Mouse (Mus musculus): ENCODE results near the gene Hist1h2bp. TPM values are rescaled to one million over a fixed set of nuclear protein-coding genes. Genes with fewer than 3 reads are reported as not detected.
"Not testable (repeated sequence)": the region's sequence is repeated elsewhere in the genome, so short reads cannot be mapped to it uniquely, and the experiment has no call there.

Hist1h2bp gene
- polyA plus RNA-seq, 1 experiment = 1.7 TPM

DNA sequence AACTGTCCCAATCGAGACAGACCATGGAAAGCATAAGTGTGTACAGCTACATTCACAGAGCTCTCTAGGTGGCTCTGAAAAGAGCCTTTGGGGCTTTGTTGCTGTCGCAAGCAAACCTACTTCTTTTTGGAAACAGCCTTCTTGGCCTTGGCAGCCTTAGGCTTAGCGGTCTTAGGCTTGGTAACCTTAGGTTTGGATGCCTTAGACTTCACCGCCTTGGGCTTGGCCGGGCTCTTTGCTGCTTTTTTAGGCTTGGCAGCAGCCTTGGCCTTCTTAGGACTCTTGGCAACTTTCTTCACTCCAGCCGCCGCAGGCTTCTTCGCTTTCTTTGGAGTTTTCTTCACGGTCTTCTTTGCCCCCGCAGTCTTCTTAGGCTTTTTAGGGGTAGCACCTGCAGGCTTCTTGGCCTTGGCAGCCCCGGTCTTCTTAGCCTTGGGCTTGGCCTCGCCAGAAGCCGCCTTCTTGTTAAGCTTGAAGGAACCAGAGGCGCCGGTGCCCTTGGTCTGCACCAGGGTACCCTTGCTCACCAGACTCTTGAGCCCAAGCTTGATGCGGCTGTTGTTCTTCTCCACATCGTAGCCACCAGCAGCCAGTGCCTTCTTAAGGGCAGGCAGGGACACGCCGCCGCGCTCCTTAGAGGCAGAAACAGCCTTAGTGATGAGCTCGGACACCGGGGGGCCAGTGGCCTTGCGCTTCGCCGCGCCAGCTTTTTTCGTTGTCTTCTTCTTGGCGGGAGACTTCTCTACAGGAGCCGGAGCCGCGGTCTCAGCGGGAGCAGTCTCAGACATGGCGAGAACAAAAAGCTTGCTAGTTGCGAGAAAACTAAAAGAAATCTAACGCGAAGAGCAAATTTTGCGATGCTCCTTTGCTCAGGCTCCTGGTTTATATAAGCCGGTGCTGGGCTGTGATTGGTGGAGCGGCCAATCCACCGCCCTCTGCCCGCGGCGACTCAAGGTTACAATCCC, 7.2 kb upstream of the Hist1h2bp start, which contains the start of gene Hist1h1b:
Gene Hist1h1b, minus strand, starts transcription at position 859 of the 965 bp plus-strand sequence.
- under 1% methylated on average over 44 of the region's 44 CpGs for WGBS
- H3K36me3 ChIP-seq (ENCODE audit: control insufficient read depth, insufficient read depth, low read length) = no peaks in the 10 kb centered on the region

DNA sequence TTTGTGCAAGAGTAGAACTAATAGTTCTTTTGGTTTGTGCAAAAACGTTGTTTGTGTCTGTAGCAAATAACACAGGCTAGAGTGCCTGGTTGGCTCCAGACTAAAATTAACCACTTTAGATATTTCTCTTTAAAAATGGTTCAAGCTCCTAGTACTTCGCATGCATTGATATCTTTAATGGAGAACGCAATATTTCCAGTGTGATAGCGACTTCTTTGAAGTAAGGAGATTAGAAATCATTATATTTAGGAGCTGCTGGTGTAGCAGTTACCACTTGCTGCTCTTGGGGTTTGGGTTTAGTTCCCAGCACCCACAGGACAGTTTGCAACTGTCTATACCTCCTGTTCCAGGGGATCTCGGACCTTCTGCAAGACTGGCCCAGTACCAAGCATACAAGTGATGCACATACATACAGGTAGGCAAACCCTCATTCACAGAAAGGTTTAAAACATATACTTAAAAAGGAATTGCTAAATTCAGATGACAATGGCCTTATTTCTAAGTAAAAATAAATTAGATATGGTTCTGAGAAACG, 6.2 kb upstream of the Hist1h2bp start:
- WGBS = 49% methylated on average over 6 of the region's 6 CpGs
- Histone ChIP-seq H3K36me3 (ENCODE audit: control insufficient read depth, insufficient read depth, low read length) (no peaks in the 10 kb centered on the region), H3K4me1 (ENCODE audit: control insufficient read depth, insufficient read depth, insufficient read length) (no peaks in the 10 kb centered on the region; the same call in 1 of the 2 replicates), H3K27ac (ENCODE audit: insufficient read depth, low read length) (peak overlapping the region; percentile 57; the same call in 1 of the 2 replicates), H3K27me3 (ENCODE audit: control insufficient read depth, insufficient read depth, low read length) (no peaks in the 10 kb centered on the region), H3K4me3 (ENCODE audit: extremely low read depth, insufficient read depth, insufficient read length) (no peak overlapping the region; the same call in 1 of the 2 replicates)
- DNase-seq (ENCODE audit: low read depth in 1 of 2, low spot score in 2 of 2) = no peak
- TF ChIP-seq POLR2A (IDR thresholded peaks at IDR 0.05; ENCODE audit: low read depth, low read length) (no peak), CTCF (IDR thresholded peaks at IDR 0.05; ENCODE audit: extremely low read depth, insufficient read depth, insufficient read length, insufficient replicate concordance) (no peak)

More for the DNA sequence above, 7.2 kb upstream of the Hist1h2bp start, which contains the start of gene Hist1h1b:
- Histone ChIP-seq H3K27ac (ENCODE audit: insufficient read depth, low read length) (peak within 1 kb of the TSS; percentile 80), H3K27me3 (ENCODE audit: control insufficient read depth, insufficient read depth, low read length) (no peaks in the 10 kb centered on the region), H3K4me1 (ENCODE audit: control insufficient read depth, insufficient read depth, insufficient read length) (no peaks in the 10 kb centered on the region; the same call in 1 of the 2 replicates), H3K4me3 (ENCODE audit: extremely low read depth, insufficient read depth, insufficient read length) (peak within 1 kb of the TSS; percentile 69)
- DNase-seq (ENCODE audit: low read depth in 1 of 2, low spot score in 2 of 2) = peak in 1 of 2 experiments; percentile 53
- TF ChIP-seq CTCF (IDR thresholded peaks at IDR 0.05; ENCODE audit: extremely low read depth, insufficient read depth, insufficient read length, insufficient replicate concordance) (no peak), POLR2A (IDR thresholded peaks at IDR 0.05; ENCODE audit: low read depth, low read length) (no peak; the same call in 1 of the 2 replicates)

DNA sequence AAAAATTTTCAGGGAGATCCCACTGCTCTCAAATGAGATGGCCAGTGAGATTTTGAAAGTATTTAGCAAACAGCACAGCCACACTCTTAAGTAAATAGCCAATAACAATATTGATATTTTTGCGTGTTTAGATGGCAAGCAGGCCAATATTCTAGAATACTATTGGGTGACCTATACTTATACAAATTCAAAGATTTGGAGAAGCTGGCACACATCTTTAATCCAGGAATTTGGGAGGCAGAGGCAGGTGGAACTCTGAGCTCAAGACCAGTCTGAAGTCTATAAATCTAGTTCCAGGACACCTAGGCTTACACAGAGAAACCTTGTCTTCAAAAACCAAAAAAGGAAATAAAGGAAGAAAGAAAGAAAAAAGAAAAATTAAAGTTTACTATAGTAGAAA, 5.6 kb upstream of the Hist1h2bp start:
- 94% methylated on average over 1 of the region's 1 CpGs for WGBS
- TF ChIP-seq CTCF (IDR thresholded peaks at IDR 0.05; ENCODE audit: extremely low read depth, insufficient read depth, insufficient read length, insufficient replicate concordance) (no peak), POLR2A (IDR thresholded peaks at IDR 0.05; ENCODE audit: low read depth, low read length) (no peak)
- Histone ChIP-seq H3K4me1 (ENCODE audit: control insufficient read depth, insufficient read depth, insufficient read length) (no peaks in the 10 kb centered on the region; the same call in 1 of the 2 replicates), H3K36me3 (ENCODE audit: control insufficient read depth, insufficient read depth, low read length) (no peaks in the 10 kb centered on the region), H3K27me3 (ENCODE audit: control insufficient read depth, insufficient read depth, low read length) (no peaks in the 10 kb centered on the region), H3K4me3 (ENCODE audit: extremely low read depth, insufficient read depth, insufficient read length) (no peak overlapping the region), H3K27ac (ENCODE audit: insufficient read depth, low read length) (no peak overlapping the region)
- DNase-seq (ENCODE audit: low read depth in 1 of 2, low spot score in 2 of 2) = no peak

DNA sequence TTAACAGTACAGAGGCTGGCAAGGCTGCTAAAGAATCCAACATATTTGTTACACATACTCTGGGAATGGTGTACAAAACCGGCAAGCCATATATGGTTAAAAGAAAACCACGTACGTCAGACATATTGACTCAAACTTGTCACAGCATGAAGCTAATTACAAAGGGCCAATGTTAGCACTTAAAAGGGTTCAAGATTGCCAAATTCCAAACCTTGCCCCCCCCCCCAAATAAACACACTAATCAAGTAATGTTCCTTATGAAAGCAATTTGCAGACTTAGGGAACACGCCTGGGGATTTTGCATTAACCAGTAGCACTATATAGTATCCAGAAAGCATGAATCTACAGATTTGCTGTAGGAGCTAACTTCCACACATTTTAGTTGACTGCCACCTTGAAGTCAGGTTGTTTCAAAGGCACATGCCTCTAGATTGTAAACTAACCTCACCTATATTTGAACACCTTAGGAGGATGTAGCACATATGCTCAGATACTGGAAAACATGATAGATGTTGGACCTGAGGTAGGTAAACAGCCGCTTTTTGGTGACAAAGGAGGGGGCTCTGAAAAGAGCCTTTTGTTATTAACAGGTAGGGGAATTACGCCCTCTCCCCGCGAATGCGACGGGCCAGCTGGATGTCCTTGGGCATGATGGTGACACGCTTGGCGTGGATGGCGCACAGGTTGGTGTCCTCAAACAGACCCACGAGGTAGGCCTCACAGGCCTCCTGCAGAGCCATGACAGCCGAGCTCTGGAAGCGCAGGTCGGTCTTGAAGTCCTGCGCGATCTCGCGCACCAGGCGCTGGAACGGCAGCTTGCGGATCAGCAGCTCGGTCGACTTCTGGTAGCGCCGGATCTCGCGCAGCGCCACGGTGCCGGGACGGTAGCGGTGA, 4.7 kb upstream of the Hist1h2bp start:
- H3K36me3 ChIP-seq (ENCODE audit: control insufficient read depth, insufficient read depth, low read length); H3K27me3 ChIP-seq (ENCODE audit: control insufficient read depth, insufficient read depth, low read length); DNase-seq (ENCODE audit: low read depth in 1 of 2, low spot score in 2 of 2); H3K4me1 ChIP-seq (ENCODE audit: control insufficient read depth, insufficient read depth, insufficient read length): not testable (repeated sequence)
- 2% methylated on average over 14 of the region's 35 CpGs for WGBS
- peak overlapping the region; percentile 42 for H3K4me3 ChIP-seq (ENCODE audit: extremely low read depth, insufficient read depth, insufficient read length)
- H3K27ac ChIP-seq (ENCODE audit: insufficient read depth, low read length) = peak overlapping the region; percentile 88

DNA sequence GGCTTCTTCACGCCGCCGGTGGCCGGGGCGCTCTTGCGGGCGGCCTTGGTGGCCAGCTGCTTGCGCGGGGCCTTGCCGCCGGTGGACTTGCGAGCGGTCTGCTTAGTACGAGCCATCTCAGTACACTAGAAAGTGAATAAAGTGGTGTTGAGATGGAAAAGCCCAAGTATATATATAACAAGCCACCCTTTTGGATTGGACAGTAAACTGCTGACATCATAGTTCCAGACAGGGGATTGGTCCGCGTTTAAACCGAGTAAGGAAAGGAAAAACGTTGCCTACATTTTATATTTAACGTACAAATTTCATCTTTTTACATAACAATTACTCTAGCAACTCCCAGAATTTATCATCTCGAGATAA, 4.0 kb upstream of the Hist1h2bp start, which contains the start of gene Hist1h3i:
Gene Hist1h3i, minus strand, starts transcription at position 116 of the 363 bp plus-strand sequence.
- Histone ChIP-seq H3K4me1 (ENCODE audit: control insufficient read depth, insufficient read depth, insufficient read length) (no peaks in the 10 kb centered on the region; the same call in 1 of the 2 replicates), H3K4me3 (ENCODE audit: extremely low read depth, insufficient read depth, insufficient read length) (peak within 1 kb of the TSS; percentile 51), H3K27me3 (ENCODE audit: control insufficient read depth, insufficient read depth, low read length) (no peaks in the 10 kb centered on the region), H3K27ac (ENCODE audit: insufficient read depth, low read length) (peak within 1 kb of the TSS; percentile 88), H3K36me3 (ENCODE audit: control insufficient read depth, insufficient read depth, low read length) (no peaks in the 10 kb centered on the region)
- peak; percentile 21 to 83 for DNase-seq (ENCODE audit: low read depth in 1 of 2, low spot score in 2 of 2)
- TF ChIP-seq POLR2A (IDR thresholded peaks at IDR 0.05; ENCODE audit: low read depth, low read length) (peak; percentile 38), CTCF (IDR thresholded peaks at IDR 0.05; ENCODE audit: extremely low read depth, insufficient read depth, insufficient read length, insufficient replicate concordance) (no peak)
- under 1% methylated on average over 16 of the region's 20 CpGs for WGBS

DNA sequence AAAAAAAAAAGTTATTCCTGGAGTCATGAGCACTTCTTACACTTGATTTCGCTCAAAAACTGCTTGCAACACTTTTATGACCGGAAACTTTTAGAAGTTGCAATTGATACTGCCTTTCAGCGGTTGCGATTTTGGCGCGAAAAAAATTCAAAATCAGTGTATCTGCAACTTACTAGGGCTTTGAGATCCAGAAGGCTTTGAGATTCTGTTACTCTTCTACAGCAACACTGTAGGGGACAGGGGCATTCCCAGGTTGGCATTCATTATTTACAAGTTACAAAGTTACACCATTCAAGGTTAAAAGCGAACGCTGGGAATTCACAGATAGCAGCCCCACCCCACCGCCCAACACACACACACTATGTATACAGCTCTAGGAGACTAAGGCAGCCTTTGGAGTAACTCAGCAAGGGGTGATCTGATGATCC, 3.5 kb upstream of the Hist1h2bp start:
- whole genome bisulfite sequencing = 11% methylated on average over 9 of the region's 9 CpGs
- TF ChIP-seq POLR2A (IDR thresholded peaks at IDR 0.05; ENCODE audit: low read depth, low read length) (no peak), CTCF (IDR thresholded peaks at IDR 0.05; ENCODE audit: extremely low read depth, insufficient read depth, insufficient read length, insufficient replicate concordance) (no peak)
- DNase-seq (ENCODE audit: low read depth in 1 of 2, low spot score in 2 of 2) = peak in 1 of 2 experiments; percentile 10
- Histone ChIP-seq H3K4me3 (ENCODE audit: extremely low read depth, insufficient read depth, insufficient read length) (peak overlapping the region; percentile 29; the same call in 1 of the 2 replicates), H3K4me1 (ENCODE audit: control insufficient read depth, insufficient read depth, insufficient read length) (no peaks in the 10 kb centered on the region; the same call in 1 of the 2 replicates), H3K36me3 (ENCODE audit: control insufficient read depth, insufficient read depth, low read length) (no peaks in the 10 kb centered on the region), H3K27me3 (ENCODE audit: control insufficient read depth, insufficient read depth, low read length) (no peaks in the 10 kb centered on the region), H3K27ac (ENCODE audit: insufficient read depth, low read length) (no peak overlapping the region; the same call in 1 of the 2 replicates)

All from spleen, adult 2 months (tissue).